Mouse (Mus musculus) G1E-ER4 (cell line): ENCODE measurements around the gene Tprg. TPM values are rescaled to one million over a fixed set of nuclear protein-coding genes. Genes with fewer than 3 reads are reported as not detected.

Experiments used
- GATA1 ChIP-seq: IDR thresholded peaks from one replicate; pipeline ENCODE4 v1.8.0; 2012; ENCODE audit warnings: low read length, inconsistent platforms
- polyA plus RNA-seq: library from polyadenylated mRNA; stranded (reverse); fragments of >175 nt; gene quantifications from 2 replicates; pipeline ENCODE4 v1.2.3, GENCODE M21; 2012

Gene Tprg
- polyA plus RNA-seq, 1 experiment: not detected

DNA sequence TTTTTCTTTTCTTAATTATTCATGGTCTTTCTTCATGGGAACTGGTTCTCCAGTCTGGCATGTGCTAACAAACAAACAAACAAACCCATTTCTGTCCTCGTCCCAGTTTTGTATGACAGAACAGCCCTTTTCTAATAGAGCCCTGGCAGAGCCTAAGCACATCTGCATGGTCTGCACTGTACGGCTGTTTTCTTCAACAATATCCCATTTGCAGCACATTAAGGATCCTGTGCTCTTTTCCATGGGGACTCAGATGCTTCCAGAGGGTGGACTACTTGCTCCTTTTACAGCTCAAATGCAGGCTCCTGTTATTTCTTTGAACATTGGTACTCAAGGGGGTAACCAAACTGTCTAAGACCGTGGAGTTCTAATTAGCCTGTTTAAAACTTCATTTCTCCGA lies 178.1 kb downstream of the Tprg start:
- TF ChIP-seq GATA1: no peak

- TF ChIP-seq GATA1: no peak
Measured at GRCm38 (mm10) chr16:25465435-25466139, 179.0 kb downstream of the Tprg start.

- no peak for TF ChIP-seq GATA1
Measured at GRCm38 (mm10) chr16:25468040-25468439, 181.4 kb downstream of the Tprg start.

DNA sequence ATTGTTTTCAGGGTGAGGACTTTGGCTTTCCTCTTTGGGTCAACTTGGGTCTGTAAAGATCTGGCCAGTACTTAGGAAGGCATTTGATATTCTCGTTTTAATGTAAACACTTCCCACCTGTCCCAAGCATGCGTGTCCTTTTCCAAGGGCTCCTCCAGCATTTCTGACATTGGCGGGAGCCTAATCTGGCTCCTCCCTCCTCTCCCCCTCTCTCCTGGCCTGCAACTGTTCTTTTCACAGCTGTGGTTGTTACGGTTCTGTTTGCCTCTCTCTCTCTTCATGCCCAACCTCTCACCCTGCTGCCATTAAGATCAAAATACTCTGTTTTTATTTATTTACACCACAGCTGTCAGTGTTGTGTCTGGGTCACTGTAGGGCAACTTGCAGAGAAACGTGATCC lies 182.0 kb downstream of the Tprg start:
- no peak for TF ChIP-seq GATA1
